Mouse (Mus musculus) adrenal gland, postnatal 4 days (tissue): Measurements from ENCODE around the gene Gdpd3. TPM values are rescaled to one million over a fixed set of nuclear protein-coding genes. Genes with fewer than 3 reads are reported as not detected.

Experiments used
- DNase-seq, 2 experiments: peaks; one replicate each; pipeline ENCODE4 v3.0.0; 2021 to 2022; ENCODE audit warnings: low spot score in 2 of 2, mixed read lengths in 2 of 2
- total RNA-seq, 2 experiments: library from RNA; stranded (reverse); gene quantifications; 2 replicates each; pipeline ENCODE4 v1.2.3; 2021

Gdpd3 gene
- total RNA-seq, 2 experiments from 2014 or later: 9.3 to 9.5 TPM

GRCm38 (mm10) chr7:126803751-126804150, 37.6 kb downstream of the Gdpd3 start:
- DNase-seq: no peak

GRCm38 (mm10) chr7:126806956-126807355, 40.8 kb downstream of the Gdpd3 start:
- DNase-seq: no peak

GRCm38 (mm10) chr7:126807405-126807804, 41.3 kb downstream of the Gdpd3 start:
- no peak for DNase-seq

- DNase-seq: peak; percentile 62 to 72
Measured at GRCm38 (mm10) chr7:126808703-126809455, 42.7 kb downstream of the Gdpd3 start.

GRCm38 (mm10) chr7:126809723-126810369, 43.7 kb downstream of the Gdpd3 start:
- no peak for DNase-seq

GRCm38 (mm10) chr7:126815726-126816222, 49.6 kb downstream of the Gdpd3 start:
- DNase-seq: no peak

GRCm38 (mm10) chr7:126816494-126816893, 50.4 kb downstream of the Gdpd3 start:
- DNase-seq: no peak

GRCm38 (mm10) chr7:126817595-126817994, 51.5 kb downstream of the Gdpd3 start:
- no peak for DNase-seq

- DNase-seq: no peak
Measured at GRCm38 (mm10) chr7:126818818-126819217, 52.7 kb downstream of the Gdpd3 start.

GRCm38 (mm10) chr7:126821835-126822511, 55.8 kb downstream of the Gdpd3 start:
- DNase-seq: peak; percentile 61 to 69

- DNase-seq: no peak
Measured at GRCm38 (mm10) chr7:126822741-126823140, 56.6 kb downstream of the Gdpd3 start.

- no peak for DNase-seq
Measured at GRCm38 (mm10) chr7:126823202-126823711, 57.1 kb downstream of the Gdpd3 start.

- DNase-seq: no peak
Measured at GRCm38 (mm10) chr7:126823940-126824339, 57.8 kb downstream of the Gdpd3 start.

Other genes starting within 250 kb of the Gdpd3 start
- 100 to 1,000 TPM; 255 to 260 TPM for gene Eif3c, start 199.9 kb upstream of the Gdpd3 start, total RNA-seq
- 1 to 10 TPM; 1.1 to 1.2 TPM for gene Apobr, start 181.4 kb upstream of the Gdpd3 start, total RNA-seq
- gene Cln3, start 180.5 kb upstream of the Gdpd3 start, total RNA-seq: 10 to 100 TPM; 30.7 to 32.1 TPM
- not detected for gene Il27, start 171.4 kb upstream of the Gdpd3 start, total RNA-seq
- 10 to 100 TPM in 1 of 2 experiments, 1 to 10 TPM in 1; 7.5 to 15.3 TPM for gene Nupr1, start 135.5 kb upstream of the Gdpd3 start, total RNA-seq
- 10 to 100 TPM; 30.4 to 33.5 TPM for gene Sgf29, start 117.0 kb upstream of the Gdpd3 start, total RNA-seq
- gene Sult1a1, start 89.9 kb upstream of the Gdpd3 start, total RNA-seq: 10 to 100 TPM; 24.0 to 45.6 TPM
- gene Bola2, start 70.9 kb upstream of the Gdpd3 start, total RNA-seq: 10 to 100 TPM; 85.4 to 98.8 TPM
- gene Slx1b, start 70.5 kb upstream of the Gdpd3 start, total RNA-seq: 10 to 100 TPM; 18.4 to 18.9 TPM
- gene Coro1a, start 58.5 kb upstream of the Gdpd3 start, total RNA-seq: 10 to 100 TPM; 15.5 to 18.9 TPM
- gene Mapk3, start 6.7 kb upstream of the Gdpd3 start, total RNA-seq: 100 to 1,000 TPM; 162 to 172 TPM
- gene Ypel3, start 10.6 kb downstream of the Gdpd3 start, total RNA-seq: 100 to 1,000 TPM; 112 to 122 TPM
- gene Tbx6, start 15.1 kb downstream of the Gdpd3 start, total RNA-seq: under 1 TPM; 0.65 to 0.90 TPM
- 100 to 1,000 TPM; 134 to 142 TPM for gene Ppp4c, start 26.2 kb downstream of the Gdpd3 start, total RNA-seq
- gene Fam57b, start 31.3 kb downstream of the Gdpd3 start, total RNA-seq: 10 to 100 TPM; 16.7 to 18.0 TPM
- gene 4930451I11Rik, start 65.3 kb downstream of the Gdpd3 start, total RNA-seq: not detected
- 1 to 10 TPM; 3.1 to 3.6 TPM for gene Doc2a, start 81.1 kb downstream of the Gdpd3 start, total RNA-seq
- gene Hirip3, start 95.6 kb downstream of the Gdpd3 start, total RNA-seq: 10 to 100 TPM; 32.3 to 41.4 TPM
- gene Ino80e, start 96.0 kb downstream of the Gdpd3 start, total RNA-seq: 10 to 100 TPM; 49.7 to 51.9 TPM
- gene Taok2, start 118.4 kb downstream of the Gdpd3 start, total RNA-seq: 100 to 1,000 TPM; 104 to 108 TPM
- gene Tmem219, start 156.6 kb downstream of the Gdpd3 start, total RNA-seq: 10 to 100 TPM; 34.9 to 39.0 TPM
- gene Kctd13, start 162.5 kb downstream of the Gdpd3 start, total RNA-seq: 10 to 100 TPM; 27.3 to 28.5 TPM
- 1 to 10 TPM; 3.0 to 3.7 TPM for gene Asphd1, start 183.2 kb downstream of the Gdpd3 start, total RNA-seq
- gene Sez6l2, start 184.2 kb downstream of the Gdpd3 start, total RNA-seq: 10 to 100 TPM; 97.6 to 97.9 TPM
- 10 to 100 TPM; 86.8 to 91.0 TPM for gene Cdipt, start 209.6 kb downstream of the Gdpd3 start, total RNA-seq
- 1 to 10 TPM; 1.9 to 2.5 TPM for gene Cdiptos, start 209.8 kb downstream of the Gdpd3 start, total RNA-seq
- 10 to 100 TPM; 67.1 to 68.4 TPM for gene Mvp, start 248.3 kb downstream of the Gdpd3 start, total RNA-seq